Mouse (Mus musculus) cortical plate, adult 2 months (tissue): ENCODE measurements around the gene Foxn3.

ENCODE experiments used
- CTCF ChIP-seq: fragments of 200-500 bp; IDR thresholded peaks from 2 replicates; pipeline ENCODE4 v1.5.1; 2011; ENCODE audit warnings: mild to moderate bottlenecking, control low read depth, low read length; ENCODE audit not compliant: insufficient read depth; ENCODE audit errors: extremely low read depth
- POLR2A ChIP-seq: fragments of 200-500 bp; IDR thresholded peaks from 2 replicates; pipeline ENCODE4 v1.6.1; 2011; ENCODE audit warnings: mild to moderate bottlenecking, low read length, control low read depth; ENCODE audit not compliant: insufficient read depth; ENCODE audit errors: extremely low read depth

GRCm38 (mm10) chr12:99380855-99381262 is 182.5 kb downstream of the Foxn3 start:
- TF ChIP-seq CTCF (no peak), POLR2A (no peak)
